Mouse (Mus musculus): ENCODE measurements around the gene Ddhd1.

- TF ChIP-seq CTCF (IDR thresholded peaks at IDR 0.05; ENCODE audit: extremely low read depth, insufficient read depth, low read length) (no peak), POLR2A (IDR thresholded peaks at IDR 0.05; ENCODE audit: extremely low read depth, insufficient read depth, low read length) (no peak)
These were observed 38.2 kb upstream of the Ddhd1 start for GRCm38 (mm10) chr14:45696098-45696497.

Measured in cortical plate, adult 2 months (tissue).